26 mouse cellular contexts compared by ENCODE assay signal in the genomic region with DNA sequence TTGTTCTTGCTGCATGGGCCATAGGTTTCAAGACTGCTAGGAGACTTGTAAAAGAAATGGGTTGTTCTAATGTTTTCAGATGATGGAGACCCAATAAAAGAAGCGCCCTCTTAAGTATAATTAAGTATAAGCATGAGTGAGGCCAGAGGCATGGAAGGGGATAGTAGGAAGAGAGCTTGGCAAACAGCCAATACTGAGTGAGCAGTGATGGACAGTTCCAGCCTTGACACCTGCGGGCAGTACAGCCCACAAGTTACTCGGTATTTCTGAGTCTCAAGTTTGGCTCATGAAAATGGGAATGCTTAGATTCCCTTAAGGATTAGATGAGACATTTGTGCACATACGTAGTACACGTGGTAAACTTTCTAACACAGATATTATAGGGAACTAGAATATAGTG.
DNase-seq lines count a peak whose midpoint lies in the region; ATAC-seq and TF ChIP-seq lines count a peak whose summit lies in the region.
"Had no signal": no experiment of that assay in that cellular context is flagged by ENCODE, and none has a peak within 500 bp of the region (broad histone marks: within the 10 kb centered on the region; RNA-seq: fewer than 3 reads in every experiment).

No protein-coding gene starts in this region.

- H3K4me1 ChIP-seq in hindbrain, postnatal 0 days (ENCODE audit: insufficient read depth, low read length) = no peaks in the 10 kb centered on the region
- 0 out of 2 replicates have a peak, but pooled peaks cover 7% of the 10 kb centered on the region for H3K4me1 ChIP-seq in hindbrain, embryonic 13.5 days (replicated peaks)
- H3K4me1 ChIP-seq in lung, embryonic 16.5 days (replicated peaks; ENCODE audit: control insufficient read depth, insufficient read depth, low read length) = no peaks in the 10 kb centered on the region
- H3K4me1 ChIP-seq: forebrain, embryonic 10.5 days; forebrain, embryonic 13.5 days; heart, embryonic 12.5 days; heart, embryonic 15.5 days; hindbrain, embryonic 10.5 days had no signal

- no peak for ATAC-seq in hindbrain, postnatal 0 days
- ATAC-seq in hindbrain, embryonic 13.5 days (ENCODE audit: low FRiP score) = no peak
- 0 out of 2 replicates have a peak, but pooled peaks have one; percentile 28 for ATAC-seq in lung, embryonic 16.5 days (ENCODE audit: low read depth)
- ATAC-seq: forebrain, embryonic 13.5 days; forebrain, embryonic 16.5 days; intestine, postnatal 0 days; Patski had no signal

- H3K4me2 ChIP-seq in hindbrain, postnatal 0 days (ENCODE audit: low read depth, low read length) = no peak overlapping the region
- no peak overlapping the region for H3K4me2 ChIP-seq in hindbrain, embryonic 13.5 days
- H3K4me2 ChIP-seq in lung, embryonic 16.5 days (ENCODE audit: low read depth, low read length) = no peak overlapping the region
- H3K4me2 ChIP-seq: forebrain, embryonic 13.5 days; heart, embryonic 12.5 days; heart, embryonic 15.5 days; hindbrain, embryonic 14.5 days had no signal

- no peaks in the 10 kb centered on the region for H3K9me3 ChIP-seq in hindbrain, postnatal 0 days (ENCODE audit: low read length)
- H3K9me3 ChIP-seq in hindbrain, embryonic 13.5 days = no peaks in the 10 kb centered on the region
- H3K9me3 ChIP-seq in lung, embryonic 16.5 days (ENCODE audit: control insufficient read depth, low read length) = no peaks in the 10 kb centered on the region
- H3K9me3 ChIP-seq: forebrain, embryonic 10.5 days; forebrain, embryonic 13.5 days; G1E; heart, embryonic 12.5 days; heart, embryonic 15.5 days; hindbrain, embryonic 10.5 days had no signal

- no peak for TF ChIP-seq CTCF in hindbrain, postnatal 0 days (IDR thresholded peaks at IDR 0.05; ENCODE audit: low read depth)

- H3K27ac ChIP-seq in hindbrain, postnatal 0 days = no peak overlapping the region
- no peak overlapping the region for H3K27ac ChIP-seq in hindbrain, embryonic 13.5 days
- H3K27ac ChIP-seq in lung, embryonic 16.5 days (ENCODE audit: low read length) = no peak overlapping the region
- H3K27ac ChIP-seq: forebrain, embryonic 10.5 days; forebrain, embryonic 13.5 days; heart, embryonic 15.5 days; hindbrain, embryonic 10.5 days; hindbrain, embryonic 14.5 days had no signal

- no peak overlapping the region for H3K9ac ChIP-seq in hindbrain, postnatal 0 days (replicated peaks; ENCODE audit: low read length)
- no peak overlapping the region for H3K9ac ChIP-seq in hindbrain, embryonic 13.5 days
- no peak overlapping the region for H3K9ac ChIP-seq in lung, embryonic 16.5 days (ENCODE audit: low read length)
- H3K9ac ChIP-seq: forebrain, embryonic 13.5 days; heart, embryonic 12.5 days; heart, embryonic 15.5 days; hindbrain, embryonic 14.5 days had no signal

- DNase-seq in cerebellum, postnatal 14 days = peak; percentile 22 to 43
- no peak for DNase-seq in cerebellum, adult 18-20 months
- DNase-seq in hindbrain, postnatal 0 days (ENCODE audit: low spot score) = peak; percentile 20
- no peak for DNase-seq in lung, postnatal 25 days (ENCODE audit: low spot score)
- DNase-seq: adrenal gland, postnatal 10 days; adrenal gland, postnatal 36 days; B cell, adult 2 months; cerebellum, adult 2 months; cerebellum, postnatal 25 days; gastrocnemius, postnatal 10 days; gastrocnemius, postnatal 36 days; heart, postnatal 10 days; heart, postnatal 36 days had no signal

- H3K27me3 ChIP-seq in hindbrain, postnatal 0 days (ENCODE audit: insufficient read depth, low read length) = no peaks in the 10 kb centered on the region
- H3K27me3 ChIP-seq in hindbrain, embryonic 13.5 days = no peaks in the 10 kb centered on the region
- H3K27me3 ChIP-seq in lung, embryonic 16.5 days (ENCODE audit: control insufficient read depth, insufficient read depth, low read depth, low read length) = no peaks in the 10 kb centered on the region
- H3K27me3 ChIP-seq: CH12.LX; forebrain, embryonic 13.5 days; heart, embryonic 12.5 days; heart, embryonic 15.5 days had no signal

- H3K36me3 ChIP-seq in hindbrain, postnatal 0 days (ENCODE audit: insufficient read depth, low read length) = no peaks in the 10 kb centered on the region
- H3K36me3 ChIP-seq in hindbrain, embryonic 13.5 days = no peaks in the 10 kb centered on the region
- H3K36me3 ChIP-seq in lung, embryonic 16.5 days (ENCODE audit: control insufficient read depth, insufficient read depth, low read length) = no peaks in the 10 kb centered on the region
- H3K36me3 ChIP-seq: forebrain, embryonic 10.5 days; G1E; heart, embryonic 12.5 days; heart, embryonic 15.5 days; hindbrain, embryonic 10.5 days had no signal

- 72% methylated on average over 5 of the region's 5 CpGs for WGBS in hindbrain, postnatal 0 days
- 81% methylated on average over 5 of the region's 5 CpGs for WGBS in hindbrain, embryonic 13.5 days
- 68% methylated on average over 5 of the region's 5 CpGs for WGBS in lung, embryonic 16.5 days

- H3K4me3 ChIP-seq in hindbrain, postnatal 0 days (ENCODE audit: low read length) = no peak overlapping the region
- no peak overlapping the region for H3K4me3 ChIP-seq in hindbrain, embryonic 13.5 days
- no peak overlapping the region for H3K4me3 ChIP-seq in lung, embryonic 16.5 days (ENCODE audit: low read length)
- H3K4me3 ChIP-seq: forebrain, embryonic 10.5 days; forebrain, embryonic 13.5 days; heart, embryonic 12.5 days; heart, embryonic 15.5 days; hindbrain, embryonic 10.5 days had no signal

Comparison
In these comparisons a context has a peak if more than half of its experiments do, and no peak if none do; other contexts are left out.
1. DNase-seq: peak in cerebellum, postnatal 14 days (2 of 2) and hindbrain, postnatal 0 days (single experiment); none in cerebellum, adult 18-20 months (0 of 2) and lung, postnatal 25 days (single experiment).